Mouse (Mus musculus) lung, adult 2 months (tissue): Measurements from ENCODE around the gene Mefv.

ENCODE experiments used
- CTCF ChIP-seq: fragments of 200-500 bp; IDR thresholded peaks from 2 replicates; pipeline ENCODE4 v1.5.1; 2011; ENCODE audit warnings: mild to moderate bottlenecking, low read length, control low read depth; ENCODE audit not compliant: insufficient read depth
- POLR2A ChIP-seq: fragments of 200-500 bp; IDR thresholded peaks from 2 replicates; pipeline ENCODE4 v1.6.1; 2011; ENCODE audit warnings: low read depth, mild to moderate bottlenecking, control low read depth, low read length, borderline replicate concordance; ENCODE audit errors: extremely low read depth

- no peak for TF ChIP-seq POLR2A
- no peak for TF ChIP-seq CTCF
These were observed 3.2 kb downstream of the Mefv start for GRCm38 (mm10) chr16:3714731-3715130.
